Mouse (Mus musculus) Patski (cell line): ENCODE data around the gene Bbs9. TPM values are rescaled to one million over a fixed set of nuclear protein-coding genes. Genes with fewer than 3 reads are reported as not detected.

Experiments
- ATAC-seq: fragments of 100-300 bp; one replicate; pipeline ENCODE4 v1.8.0; 2021
- CTCF ChIA-PET: fragments of 350-600 bp; sonication (Branson Sonifier 250); formaldehyde crosslinking; loops from one replicate; lab custom pipeline; 2022; ENCODE audit warnings: inconsistent platforms; lab: Charles Lee
- POLR2A ChIA-PET: fragments of 350-600 bp; sonication (Branson Sonifier 250); formaldehyde crosslinking; loops from one replicate; lab custom pipeline; 2022; ENCODE audit warnings: antibody characterized with exemption, inconsistent platforms; lab: Charles Lee
- DNase-seq: peaks from one replicate; pipeline ENCODE4 v3.0.0-alpha.2; 2011; ENCODE audit warnings: low read depth, low spot score
- H3K27me3 ChIP-seq: fragments of 371-371 bp; one replicate; pipeline ENCODE4 v1.5.1; 2021
- CTCF ChIP-seq: fragments of 100-300 bp; IDR thresholded peaks from one replicate; pipeline ENCODE4 v1.5.1; 2021
- in situ Hi-C: fragments of 300-500 bp; cut with MboI; formaldehyde crosslinking; loops from 3 replicates; pipeline ENCODE4 v1.11.1; 2018; ENCODE audit warnings: low pct_unique_long_range_greater_than_20kb, mixed read lengths
- polyA plus RNA-seq: library from polyadenylated mRNA; unstranded; gene quantifications from one replicate; pipeline ENCODE4 v1.2.3, GENCODE M21; 2021

Gene Bbs9
- polyA plus RNA-seq, 1 experiment from 2014 or later: 12.8 TPM

DNA sequence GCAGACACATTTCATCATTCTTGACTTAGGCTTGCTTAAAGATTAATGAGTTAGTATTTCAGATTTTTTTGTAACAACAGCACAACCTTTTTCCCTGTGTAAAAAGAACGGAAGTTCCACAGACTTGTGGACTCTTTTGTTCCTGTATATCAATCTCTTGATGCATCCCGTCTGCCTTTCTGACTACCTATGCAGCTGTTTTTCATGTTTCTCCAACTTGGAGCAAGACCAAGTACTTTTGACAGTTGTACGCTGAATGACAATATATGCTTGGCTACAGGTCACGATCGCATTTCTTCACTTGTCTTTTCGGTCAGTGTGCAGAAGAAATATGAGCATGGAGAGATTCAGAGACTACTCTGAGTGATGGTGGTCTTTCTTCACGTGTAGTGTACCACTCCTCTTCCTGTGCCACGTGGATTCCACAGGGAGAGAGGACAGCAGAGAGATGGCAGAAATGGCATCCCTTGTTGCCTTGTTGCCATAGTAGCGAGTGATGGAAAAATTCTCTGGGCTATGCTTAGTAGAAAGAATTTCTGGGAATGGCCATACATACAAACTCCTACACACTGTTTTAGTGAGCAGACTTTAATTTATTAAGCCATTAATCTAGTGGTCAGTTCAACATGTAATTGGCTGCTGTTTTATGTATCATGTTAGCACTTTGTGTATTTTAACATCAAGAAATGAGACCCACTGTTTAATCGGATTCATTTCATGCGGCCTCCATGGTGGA is 88.3 kb downstream of the Bbs9 start:
- TF ChIP-seq CTCF: no peak
- no peak for ATAC-seq
- DNase-seq: no peak
- no peaks in the 10 kb centered on the region for H3K27me3 ChIP-seq
- ChIA-PET CTCF (no interaction called here), POLR2A (no interaction called here)
- in situ Hi-C loops: no loop called here

GRCm38 (mm10) chr9:22567726-22568125 is 92.2 kb downstream of the Bbs9 start:
- no peaks in the 10 kb centered on the region for H3K27me3 ChIP-seq
- in situ Hi-C loops: no loop called here
- ATAC-seq: no peak
- DNase-seq: no peak
- no peak for TF ChIP-seq CTCF
- ChIA-PET POLR2A (no interaction called here), CTCF (no interaction called here)

DNA sequence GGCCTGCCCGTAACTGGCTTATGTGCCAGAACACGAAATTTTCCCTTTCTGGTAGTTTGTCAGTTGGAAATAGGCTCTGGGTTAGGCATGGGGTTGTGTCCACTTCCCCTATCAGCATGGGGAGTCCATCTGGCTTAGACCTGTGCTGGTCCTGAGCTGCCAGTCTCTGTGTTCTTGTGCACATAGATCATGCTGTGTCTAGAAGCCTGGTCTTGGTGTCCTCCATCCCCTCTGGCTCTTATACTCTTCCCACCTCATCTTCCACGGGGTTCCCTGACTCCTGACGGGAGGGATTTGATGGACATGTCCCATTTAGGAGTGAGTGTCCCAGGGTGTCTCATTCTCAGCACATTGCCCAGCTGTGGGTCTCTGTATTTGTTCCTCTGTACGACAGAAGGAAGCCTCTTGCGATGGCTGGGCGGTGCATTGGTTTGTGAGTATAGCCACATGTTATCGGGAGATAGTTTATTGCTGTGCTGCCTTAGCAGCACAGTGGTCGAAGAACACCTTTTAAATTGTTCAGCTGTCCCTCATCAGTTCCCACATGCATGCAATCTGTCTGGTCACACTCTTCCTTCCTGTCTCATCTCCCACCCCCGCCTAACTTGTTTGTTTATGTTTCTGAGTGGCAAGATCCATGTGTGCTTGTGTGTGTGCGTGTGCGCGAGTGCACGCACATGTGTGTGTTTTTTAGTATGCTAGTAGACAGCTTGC is 101.1 kb downstream of the Bbs9 start:
- DNase-seq: no peak
- in situ Hi-C loops: no loop called here
- no peak for TF ChIP-seq CTCF
- ChIA-PET POLR2A (no interaction called here), CTCF (no interaction called here)
- ATAC-seq: no peak
- H3K27me3 ChIP-seq: no peaks in the 10 kb centered on the region

DNA sequence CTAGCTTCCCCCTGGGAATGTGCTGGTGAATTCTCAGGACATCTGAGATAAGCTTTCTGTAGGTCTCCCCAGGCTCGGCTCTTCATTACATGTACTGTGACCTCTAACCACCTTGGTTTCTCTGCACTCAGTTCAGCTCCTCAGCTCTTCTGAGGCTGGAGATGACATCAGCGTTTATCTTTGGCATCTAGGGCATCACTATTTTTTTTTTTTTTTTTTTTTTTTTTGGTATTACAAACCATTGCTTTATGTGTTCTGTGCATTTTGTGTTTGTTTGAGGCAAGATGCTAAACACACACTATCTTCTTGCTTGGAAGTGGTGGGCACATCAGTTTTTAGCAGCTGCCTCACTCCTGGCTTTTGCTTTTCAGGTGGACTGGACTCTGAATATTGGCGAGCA is 102.8 kb downstream of the Bbs9 start:
- POLR2A ChIA-PET: interaction anchor here (0.6 kb wide), 1 partner anchor 728 kb away, joined by 3 read pairs; no protein-coding TSS in a partner anchor
- DNase-seq: no peak
- no peak for ATAC-seq
- no peak for TF ChIP-seq CTCF
- in situ Hi-C loops: no loop called here
- H3K27me3 ChIP-seq: no peaks in the 10 kb centered on the region
- CTCF ChIA-PET: no interaction called here

- in situ Hi-C loops: no loop called here
- H3K27me3 ChIP-seq: no peaks in the 10 kb centered on the region
- ChIA-PET CTCF (no interaction called here), POLR2A (no interaction called here)
- ATAC-seq (no peak), DNase-seq (no peak)
- TF ChIP-seq CTCF: no peak
Observed at GRCm38 (mm10) chr9:22584221-22584620, 108.7 kb downstream of the Bbs9 start.

DNA sequence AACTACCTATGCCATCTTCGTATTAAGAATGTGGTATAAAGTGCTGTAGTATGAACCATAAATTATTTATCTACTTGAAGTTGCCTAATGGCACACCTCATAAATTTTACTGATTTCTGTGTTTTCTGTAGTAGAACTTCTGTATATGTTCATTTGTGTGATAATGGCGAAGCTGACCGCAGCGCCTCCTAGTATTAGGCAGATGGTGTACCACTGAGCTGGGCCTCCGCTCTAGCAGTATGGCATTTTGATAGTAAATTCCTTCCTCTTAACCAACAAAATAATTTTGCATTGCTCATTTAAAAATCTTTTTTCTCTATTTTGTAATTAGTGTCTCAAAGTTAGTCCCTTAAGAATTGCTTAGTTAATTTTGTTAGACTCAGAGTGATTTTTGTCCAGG is 117.5 kb downstream of the Bbs9 start:
- POLR2A ChIA-PET: no interaction called here
- H3K27me3 ChIP-seq: no peaks in the 10 kb centered on the region
- CTCF ChIA-PET: no interaction called here
- no peak for DNase-seq
- ATAC-seq: no peak
- TF ChIP-seq CTCF: no peak
- in situ Hi-C loops: no loop called here

DNA sequence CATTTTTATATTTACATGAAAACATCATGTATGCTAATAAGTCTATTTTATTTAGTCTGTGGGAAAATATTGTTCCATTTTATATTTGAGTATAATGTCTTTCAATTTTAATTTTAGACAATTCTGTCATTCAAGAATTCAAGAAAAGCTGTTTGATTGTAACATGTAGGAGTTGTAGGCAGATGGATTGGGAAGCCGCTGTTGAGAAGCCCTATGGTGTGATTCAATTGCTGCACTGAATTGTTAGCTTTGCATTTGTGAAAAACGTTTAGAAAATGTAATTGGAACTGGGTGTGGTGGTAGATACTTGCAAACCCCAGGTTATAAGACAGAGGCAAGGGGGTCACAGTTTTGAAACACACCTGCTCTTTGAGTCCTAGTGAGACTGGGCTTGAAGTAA is 121.1 kb downstream of the Bbs9 start:
- in situ Hi-C loops: no loop called here
- ATAC-seq: no peak

GRCm38 (mm10) chr9:22613271-22613824 is 137.8 kb downstream of the Bbs9 start:
- H3K27me3 ChIP-seq: no peaks in the 10 kb centered on the region
- in situ Hi-C loops: no loop called here
- no peak for TF ChIP-seq CTCF
- no peak for DNase-seq
- POLR2A ChIA-PET: no interaction called here
- CTCF ChIA-PET: no interaction called here
- no peak for ATAC-seq

More for the DNA sequence above, 121.1 kb downstream of the Bbs9 start:
- ChIA-PET POLR2A (no interaction called here), CTCF (interaction anchor here (1.1 kb wide), 1 partner anchor 17 kb away, joined by 4 read pairs; no protein-coding TSS in a partner anchor)
- H3K27me3 ChIP-seq: no peaks in the 10 kb centered on the region
- no peak for DNase-seq
- TF ChIP-seq CTCF: no peak

DNA sequence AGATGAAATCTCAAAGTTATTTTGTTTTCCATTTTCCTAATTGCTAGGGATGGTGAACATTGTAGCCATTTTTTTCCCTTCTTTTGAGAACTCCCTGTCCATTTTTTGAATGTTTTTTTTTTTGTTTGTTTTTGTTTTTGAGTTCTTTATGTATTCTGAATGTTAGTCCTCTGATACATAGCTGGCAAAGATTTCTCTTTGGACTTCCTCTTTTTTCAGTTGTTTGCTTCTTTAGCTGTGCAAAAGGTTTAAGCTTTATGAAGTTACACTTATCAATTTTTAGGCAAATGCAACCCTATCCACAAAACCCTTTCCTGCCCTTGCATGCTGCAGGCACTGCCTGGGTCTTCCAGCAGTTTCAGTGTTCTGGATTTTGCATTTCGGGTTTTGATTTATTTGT is 143.7 kb downstream of the Bbs9 start:
- in situ Hi-C loops: no loop called here
- CTCF ChIA-PET: no interaction called here

DNA sequence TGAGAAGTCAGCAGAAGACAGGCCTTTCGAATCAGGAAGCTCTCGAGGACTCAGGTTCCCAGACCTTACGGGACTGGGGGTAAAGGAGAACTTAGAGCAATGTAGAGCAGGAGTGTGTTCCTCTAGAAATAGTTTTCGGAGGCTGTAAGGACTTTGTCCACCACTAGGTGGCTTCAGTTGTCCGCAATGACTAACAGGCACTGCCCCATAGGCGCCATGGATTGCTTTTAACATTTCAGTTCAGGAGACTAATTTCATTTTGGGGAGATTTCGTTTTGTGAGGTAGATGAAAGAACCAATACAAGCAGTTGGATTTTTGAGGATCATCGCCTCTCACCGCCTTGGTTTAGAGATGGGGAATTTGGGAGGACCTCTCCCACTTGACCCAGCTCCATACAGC is 149.5 kb downstream of the Bbs9 start:
- no peaks in the 10 kb centered on the region for H3K27me3 ChIP-seq
- DNase-seq (no peak), ATAC-seq (no peak)
- TF ChIP-seq CTCF: peak; percentile 78
- ChIA-PET CTCF (interaction anchor here (0.8 to 1.5 kb wide), 5 partner anchors 10 to 681 kb away, joined by 3 to 5 read pairs (median 3); no protein-coding TSS in a partner anchor), POLR2A (no interaction called here)
- in situ Hi-C loops: no loop called here

More for the DNA sequence above, 143.7 kb downstream of the Bbs9 start:
- no peaks in the 10 kb centered on the region for H3K27me3 ChIP-seq
- DNase-seq: no peak
- no peak for TF ChIP-seq CTCF
- POLR2A ChIA-PET: no interaction called here
- ATAC-seq: no peak

- ATAC-seq (no peak), DNase-seq (no peak)
- H3K27me3 ChIP-seq: no peaks in the 10 kb centered on the region
- ChIA-PET POLR2A (no interaction called here), CTCF (interaction anchor here (1.0 kb wide), 1 partner anchor 36 kb away, joined by 3 read pairs; no protein-coding TSS in a partner anchor)
- TF ChIP-seq CTCF: no peak
- in situ Hi-C loops: no loop called here
Observed at GRCm38 (mm10) chr9:22626014-22626413, 150.5 kb downstream of the Bbs9 start.
